In the genomic region with DNA sequence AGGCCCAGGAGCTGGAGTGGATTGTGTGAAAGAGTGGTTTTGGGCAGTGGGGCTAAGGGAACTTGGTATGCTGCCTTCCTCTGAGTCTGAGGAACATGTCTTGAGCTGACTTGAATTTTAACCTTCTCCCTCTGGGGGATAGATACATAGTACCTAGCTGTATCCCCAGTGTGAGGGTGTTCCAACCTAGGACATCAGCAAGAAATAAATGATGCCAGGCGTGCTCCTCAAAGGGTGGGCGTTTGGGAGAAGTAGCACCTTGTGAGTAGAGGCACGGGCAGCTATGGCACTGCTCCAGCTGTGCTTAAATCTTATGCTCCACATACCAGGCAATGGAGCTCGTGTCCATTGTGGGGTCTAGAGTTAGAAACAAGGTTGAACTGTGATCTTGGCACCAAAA, we compare ENCODE assay signal across 17 mouse cellular contexts. TPM values are rescaled to one million over a fixed set of nuclear protein-coding genes. Genes with fewer than 3 reads are reported as not detected.
"Had no signal": no experiment of that assay in that cellular context is flagged by ENCODE, and none has a peak within 500 bp of the region (broad histone marks: within the 10 kb centered on the region; RNA-seq: fewer than 3 reads in every experiment).

No protein-coding gene starts in this region.

- H3K27ac ChIP-seq: limb, embryonic 10.5 days; limb, embryonic 13.5 days; liver, embryonic 12.5 days; liver, embryonic 15.5 days; lung, embryonic 15.5 days; macrophage; midbrain, embryonic 12.5 days; midbrain, embryonic 15.5 days had no signal

- DNase-seq: kidney, adult 18-20 months; kidney, postnatal 10 days; kidney, postnatal 36 days; liver; lung, adult 18-20 months; lung, postnatal 14 days; thymus, adult 2 months; thymus, postnatal 14 days; thymus, postnatal 4 days had no signal

- H3K4me2 ChIP-seq: limb, embryonic 13.5 days; liver, embryonic 12.5 days; liver, embryonic 15.5 days; lung, embryonic 15.5 days; midbrain, embryonic 12.5 days; midbrain, embryonic 15.5 days had no signal

- H3K9me3 ChIP-seq: limb, embryonic 10.5 days; limb, embryonic 13.5 days; liver, embryonic 12.5 days; liver, embryonic 15.5 days; lung, embryonic 15.5 days; midbrain, embryonic 12.5 days; midbrain, embryonic 15.5 days had no signal

- H3K27me3 ChIP-seq: limb, embryonic 13.5 days; liver, embryonic 12.5 days; liver, embryonic 15.5 days; lung, embryonic 15.5 days; midbrain, embryonic 12.5 days; midbrain, embryonic 15.5 days had no signal

- H3K9ac ChIP-seq: limb, embryonic 13.5 days; liver, embryonic 12.5 days; liver, embryonic 15.5 days; lung, embryonic 15.5 days; midbrain, embryonic 12.5 days; midbrain, embryonic 15.5 days had no signal

- ATAC-seq: liver, embryonic 12.5 days; midbrain, embryonic 15.5 days had no signal

- H3K4me3 ChIP-seq: limb, embryonic 10.5 days; limb, embryonic 13.5 days; liver, embryonic 12.5 days; liver, embryonic 15.5 days; lung, embryonic 15.5 days; midbrain, embryonic 12.5 days; midbrain, embryonic 15.5 days had no signal

RNA-seq across cellular contexts. Expression of gene Sdcbp2, which starts 25.9 kb away (rescaled TPM):
- polyA plus RNA-seq: macrophage had no signal
